Mouse (Mus musculus) hindbrain, embryonic 10.5 days (tissue): ENCODE results near the gene Mdm2. TPM values are rescaled to one million over a fixed set of nuclear protein-coding genes. Genes with fewer than 3 reads are reported as not detected.

ENCODE experiments used
- DNase-seq: peaks from one replicate; pipeline ENCODE4 v3.0.0-alpha.2; 2017; ENCODE audit warnings: low spot score
- H3K27ac ChIP-seq: fragments of 300-500 bp; sonication (generic); 2 replicates; pipeline ENCODE4 v1.5.1; 2016; ENCODE audit warnings: mild to moderate bottlenecking, moderate library complexity
- H3K27me3 ChIP-seq: fragments of 300-500 bp; sonication (generic); 2 replicates; pipeline ENCODE4 v1.6.1; 2016; ENCODE audit warnings: mild to moderate bottlenecking; ENCODE audit not compliant: poor library complexity, insufficient read depth, severe bottlenecking
- H3K36me3 ChIP-seq: fragments of 300-500 bp; sonication (generic); 2 replicates; pipeline ENCODE4 v1.6.1; 2016; ENCODE audit warnings: mild to moderate bottlenecking, moderate library complexity
- H3K4me1 ChIP-seq: fragments of 300-500 bp; sonication (generic); replicated peaks from 2 replicates; pipeline ENCODE4 v1.6.1; 2016; ENCODE audit warnings: mild to moderate bottlenecking
- H3K4me3 ChIP-seq: fragments of 300-500 bp; sonication (generic); 2 replicates; pipeline ENCODE4 v1.5.1; 2016; ENCODE audit warnings: mild to moderate bottlenecking, moderate library complexity
- H3K9me3 ChIP-seq: fragments of 300-500 bp; sonication (generic); 2 replicates; pipeline ENCODE4 v1.6.1; 2016; ENCODE audit warnings: mild to moderate bottlenecking, moderate library complexity
- WGBS: fragments of 180-500 bp; shearing (Covaris S2); methylation state at CpG from one replicate; pipeline ENCODE4 v1.1.7; 2016; 5-methylcytosine and 5-hydroxymethylcytosine counted together
- polyA plus RNA-seq: library from polyadenylated mRNA; unstranded; fragments of >200 nt; fragmentation: Nextera tagmentation; extraction: Ambion mirVana; gene quantifications from 2 replicates; pipeline ENCODE4 v1.2.1, GENCODE M21; 2016

Mdm2 gene
- polyA plus RNA-seq, 1 experiment from 2014 or later = 67.5 TPM

DNA sequence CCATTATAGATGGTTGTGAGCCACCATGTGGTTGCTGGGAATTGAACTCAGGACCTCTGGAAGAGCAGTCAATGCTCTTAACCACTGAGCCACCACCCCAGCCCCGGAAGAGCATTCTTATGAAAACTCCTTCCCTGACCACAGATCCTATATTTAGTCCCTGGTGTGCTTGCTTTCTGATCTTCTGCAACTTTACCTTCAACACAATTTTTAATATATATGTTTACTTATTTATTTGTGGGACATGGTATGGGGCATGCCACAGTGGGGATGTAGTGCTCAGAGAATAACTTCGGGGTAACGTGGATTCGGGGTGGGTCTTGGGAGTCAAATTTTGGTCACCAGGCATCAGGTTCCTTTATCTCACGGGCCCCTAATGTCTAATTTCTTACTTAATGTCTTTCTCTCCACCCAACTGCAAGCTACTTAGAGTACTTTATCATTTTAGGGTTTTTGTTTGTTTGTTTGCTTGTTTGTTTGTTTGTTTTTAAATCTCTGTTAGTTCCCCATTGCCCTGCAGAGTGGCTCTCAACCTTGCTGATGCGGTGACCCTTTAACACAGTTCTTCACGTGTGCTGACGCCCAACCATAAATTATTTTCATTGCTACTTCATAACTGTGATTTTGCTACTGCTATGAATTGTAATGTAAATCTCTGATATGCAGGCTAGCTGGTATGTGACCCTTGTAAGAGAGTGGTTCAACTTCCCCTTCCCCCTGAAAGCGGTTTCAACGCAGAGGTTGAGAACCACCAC, 41.8 kb downstream of the Mdm2 start:
- WGBS = 86% methylated on average over 10 of the region's 10 CpGs
- Histone ChIP-seq H3K27me3 (no peaks in the 10 kb centered on the region), H3K27ac (no peak overlapping the region), H3K4me3 (no peak overlapping the region), H3K4me1 (peaks cover 11% of the 10 kb centered on the region), H3K36me3 (no peaks in the 10 kb centered on the region), H3K9me3 (no peaks in the 10 kb centered on the region)
- no peak for DNase-seq

DNA sequence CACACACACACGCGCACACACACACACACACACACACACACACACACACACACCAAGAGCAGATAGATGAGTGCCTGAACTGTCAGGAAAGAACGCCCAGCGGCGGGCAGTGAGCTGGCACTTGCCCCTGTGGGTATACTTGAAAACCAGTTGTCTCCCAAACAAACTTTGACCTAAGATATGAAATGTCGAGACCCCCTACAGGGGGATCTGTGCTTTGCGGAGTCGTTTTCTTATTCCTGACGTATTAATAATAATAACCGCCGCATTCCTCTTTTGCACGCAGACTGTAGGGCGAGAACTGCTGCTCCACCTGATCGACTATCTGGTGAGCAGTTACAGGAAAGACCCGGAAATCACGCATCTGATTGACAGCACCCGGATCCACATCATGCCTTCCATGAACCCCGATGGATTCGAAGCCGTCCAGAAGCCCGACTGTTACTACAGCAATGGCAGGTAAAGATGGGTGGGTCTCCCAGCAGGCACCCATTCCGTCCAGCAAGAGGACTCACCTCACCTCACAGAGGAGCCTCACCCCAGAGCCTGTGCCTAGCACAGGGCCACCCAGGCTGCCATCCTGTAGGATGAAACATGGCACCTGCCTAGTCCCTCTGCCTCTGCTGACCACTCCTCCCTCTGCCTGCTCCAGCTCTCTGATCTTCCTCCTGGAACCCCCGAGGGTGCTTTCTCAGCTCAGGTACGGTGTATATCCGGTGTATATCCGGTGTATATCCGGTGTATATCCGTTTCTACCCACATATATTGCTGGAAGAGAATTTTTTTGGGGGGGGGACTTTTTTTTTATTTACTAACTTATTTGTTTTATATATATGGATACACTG, 42.7 kb downstream of the Mdm2 start:
- no peak for DNase-seq
- WGBS = 94% methylated on average over 28 of the region's 28 CpGs
- Histone ChIP-seq H3K36me3 (no peaks in the 10 kb centered on the region), H3K4me1 (peaks cover 18% of the 10 kb centered on the region), H3K9me3 (no peaks in the 10 kb centered on the region), H3K4me3 (no peak overlapping the region), H3K27ac (no peak overlapping the region), H3K27me3 (no peaks in the 10 kb centered on the region)

DNA sequence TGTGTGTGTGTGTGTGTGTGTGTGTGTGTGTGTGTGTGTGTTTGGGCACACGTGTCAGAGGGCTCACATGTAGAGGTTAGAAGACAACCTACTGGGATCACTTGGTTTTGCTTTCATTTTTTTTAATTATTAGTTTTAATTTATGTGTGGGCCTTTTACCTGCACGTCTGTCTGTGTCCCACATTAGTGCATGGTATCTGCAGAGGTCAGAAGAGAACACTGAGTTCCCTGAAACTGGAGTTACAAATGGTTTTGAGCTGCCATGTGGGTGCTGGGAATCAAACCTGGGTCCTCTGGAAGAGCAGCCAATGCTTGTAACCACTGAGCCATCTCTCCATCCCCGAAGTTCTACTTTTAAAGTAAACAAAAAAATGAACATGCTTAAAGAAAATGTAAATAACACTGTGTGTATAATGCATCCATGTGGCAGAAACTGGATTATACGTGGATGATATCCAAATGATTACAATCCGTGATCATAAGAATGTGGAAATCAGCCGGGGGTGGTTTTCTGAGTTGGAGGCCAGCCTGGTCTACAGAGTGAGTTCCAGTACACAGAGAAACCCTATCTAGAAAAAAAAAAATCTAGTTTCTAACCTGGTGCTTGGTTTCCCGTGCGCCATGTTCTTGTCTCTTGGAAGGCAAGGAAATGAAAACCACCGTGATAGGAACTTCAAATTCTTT, 43.5 kb downstream of the Mdm2 start:
- no peaks in the 10 kb centered on the region for H3K36me3 ChIP-seq
- H3K27ac ChIP-seq = no peak overlapping the region
- no peak overlapping the region for H3K4me3 ChIP-seq
- H3K27me3 ChIP-seq = no peaks in the 10 kb centered on the region
- H3K9me3 ChIP-seq = no peaks in the 10 kb centered on the region
- 93% methylated on average over 9 of the region's 9 CpGs for WGBS
- H3K4me1 ChIP-seq = peaks cover 18% of the 10 kb centered on the region
- no peak for DNase-seq

DNA sequence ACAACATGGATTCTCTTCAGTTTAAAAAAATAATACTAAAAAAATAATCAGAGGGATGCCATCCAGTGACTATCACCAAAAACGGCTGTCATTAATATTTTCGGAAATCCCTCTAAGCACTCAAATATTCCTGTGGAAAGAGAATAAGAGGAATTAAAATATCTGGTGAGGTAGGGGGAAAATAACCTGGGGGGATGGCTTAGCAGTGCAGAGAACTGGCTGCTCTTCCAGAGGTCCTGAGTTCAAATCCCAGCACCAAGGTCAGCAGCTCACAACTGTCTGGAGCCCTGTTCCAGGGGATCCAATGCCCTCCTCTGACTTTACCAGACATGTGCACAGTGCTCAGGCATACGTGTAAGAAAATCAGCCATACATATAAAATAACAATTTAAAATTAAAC, 44.2 kb downstream of the Mdm2 start:
- H3K27me3 ChIP-seq = no peaks in the 10 kb centered on the region
- no peak for DNase-seq
- no peak overlapping the region for H3K27ac ChIP-seq
- no peaks in the 10 kb centered on the region for H3K36me3 ChIP-seq
- peaks cover 18% of the 10 kb centered on the region for H3K4me1 ChIP-seq
- no peaks in the 10 kb centered on the region for H3K9me3 ChIP-seq
- WGBS = 91% methylated on average over 3 of the region's 3 CpGs
- no peak overlapping the region for H3K4me3 ChIP-seq

DNA sequence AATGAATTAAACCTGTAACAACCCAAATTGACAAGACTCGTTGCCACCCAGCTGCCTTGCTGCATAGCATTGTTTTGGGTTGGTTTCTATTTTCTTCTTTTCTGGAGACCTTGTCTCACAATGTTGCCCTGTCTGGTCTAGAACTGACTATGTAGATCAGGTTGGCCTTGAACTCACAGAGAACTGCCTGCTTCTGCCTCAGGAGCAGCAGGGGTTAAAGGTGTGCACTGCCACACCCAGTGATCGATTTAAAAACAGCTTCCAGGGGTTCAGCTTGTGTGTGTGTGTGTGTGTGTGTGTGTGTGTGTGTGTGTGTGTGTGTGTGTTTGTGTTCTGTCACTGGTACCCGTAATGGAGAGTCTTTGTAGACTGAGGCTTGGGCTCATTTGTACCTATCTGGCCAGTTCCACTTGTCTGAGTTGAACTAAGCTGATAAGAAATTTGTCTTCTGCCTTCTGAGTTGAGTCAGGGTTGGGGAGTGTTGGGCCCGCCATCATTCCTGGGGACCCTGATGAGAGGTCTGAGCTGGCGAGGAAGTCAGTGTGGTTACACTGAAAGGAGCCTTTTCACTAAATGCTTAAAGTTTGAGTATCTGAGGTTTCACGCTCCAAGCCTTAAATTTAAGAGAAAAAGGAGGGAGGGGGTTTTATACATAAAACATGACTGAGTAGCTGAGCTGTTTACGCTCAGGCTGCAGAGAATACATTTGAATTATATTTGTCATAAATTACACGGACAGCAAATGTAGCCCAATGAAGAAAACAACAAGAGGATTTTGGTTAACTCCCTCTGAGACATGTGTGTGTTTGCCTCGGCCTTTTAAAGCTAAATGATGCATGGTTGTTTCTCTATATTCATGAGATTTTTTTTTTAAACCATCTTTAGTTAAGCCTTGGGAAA, 44.9 kb downstream of the Mdm2 start:
- Histone ChIP-seq H3K4me1 (peaks cover 18% of the 10 kb centered on the region), H3K27me3 (no peaks in the 10 kb centered on the region), H3K9me3 (no peaks in the 10 kb centered on the region), H3K36me3 (no peaks in the 10 kb centered on the region), H3K27ac (no peak overlapping the region), H3K4me3 (no peak overlapping the region)
- DNase-seq = no peak
- 81% methylated on average over 9 of the region's 9 CpGs for WGBS

DNA sequence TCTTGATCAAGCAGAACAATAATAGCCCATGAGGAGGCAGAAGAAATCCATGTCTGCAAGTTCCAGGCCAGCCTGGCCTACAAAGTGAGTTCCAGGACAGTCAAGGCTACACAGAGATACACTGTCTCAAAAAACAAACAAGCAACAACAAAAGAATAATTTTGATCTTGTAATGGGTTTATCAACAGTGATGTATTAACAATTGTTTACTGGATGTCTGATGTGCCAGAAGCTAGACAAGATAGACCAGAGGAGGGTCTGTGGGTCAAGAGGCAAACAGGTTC, 45.7 kb downstream of the Mdm2 start:
- H3K4me3 ChIP-seq = no peak overlapping the region

DNA sequence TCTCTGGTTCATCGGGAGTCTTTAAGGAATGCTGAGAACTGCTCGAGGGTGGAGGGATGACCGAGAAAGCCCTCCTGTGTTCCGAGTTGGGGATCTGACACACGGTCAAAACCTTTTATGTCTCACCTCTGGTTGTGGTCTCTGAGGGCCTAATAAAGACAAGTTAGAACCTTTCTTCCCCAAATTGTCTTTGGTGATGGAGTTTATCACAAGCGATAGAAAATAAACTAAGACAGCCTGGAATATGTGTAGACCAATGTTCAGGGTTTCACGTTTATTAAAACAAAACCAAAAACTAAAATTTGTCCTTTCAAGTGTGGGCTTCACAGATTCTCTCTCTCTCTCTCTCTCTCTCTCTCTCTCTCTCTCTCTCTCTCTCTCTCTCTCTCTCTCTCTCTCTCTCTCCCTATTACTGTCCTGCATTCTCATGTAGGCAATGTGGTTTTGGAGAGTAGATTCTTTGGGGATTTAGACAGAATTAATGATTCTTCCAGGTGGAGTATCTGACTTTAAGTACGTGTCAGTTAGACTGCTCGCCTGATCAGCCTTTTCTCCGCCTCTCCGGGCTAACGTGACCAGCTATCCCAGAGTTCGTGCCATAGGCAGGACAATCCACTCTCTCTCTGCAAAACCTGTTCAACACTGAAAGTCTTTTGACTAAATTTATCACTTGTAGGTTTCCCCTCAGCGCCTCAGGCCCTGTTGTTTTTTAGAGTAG, 46.2 kb downstream of the Mdm2 start:
- 64% methylated on average over 14 of the region's 14 CpGs for WGBS

More for the DNA sequence above, 45.7 kb downstream of the Mdm2 start:
- no peaks in the 10 kb centered on the region for H3K9me3 ChIP-seq
- no peak overlapping the region for H3K27ac ChIP-seq
- peaks cover 18% of the 10 kb centered on the region for H3K4me1 ChIP-seq
- DNase-seq = no peak
- H3K27me3 ChIP-seq = no peaks in the 10 kb centered on the region
- no peaks in the 10 kb centered on the region for H3K36me3 ChIP-seq

DNA sequence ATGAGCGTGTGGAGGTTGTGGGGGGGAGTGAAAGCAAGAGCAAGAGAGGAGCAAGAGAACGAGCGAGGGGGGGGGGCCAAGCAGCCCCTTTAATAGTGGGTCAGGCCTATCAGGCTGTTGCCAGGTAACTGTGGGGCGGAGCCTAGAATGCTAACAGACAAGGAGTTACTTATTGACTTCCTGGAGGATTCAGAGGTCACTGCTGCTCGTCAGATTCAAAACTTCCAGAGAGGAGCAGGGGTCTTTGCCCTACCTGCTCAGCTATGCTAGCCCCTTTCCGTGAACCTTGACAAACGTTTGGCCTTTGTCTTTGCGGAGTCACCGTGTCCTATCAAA, 46.7 kb downstream of the Mdm2 start:
- Histone ChIP-seq H3K27ac (no peak overlapping the region), H3K4me3 (peak overlapping the region; percentile 22; the same call in 1 of the 2 replicates), H3K27me3 (no peaks in the 10 kb centered on the region), H3K4me1 (peaks cover 17% of the 10 kb centered on the region), H3K36me3 (no peaks in the 10 kb centered on the region), H3K9me3 (no peaks in the 10 kb centered on the region)
- DNase-seq = peak; percentile 35
- 19% methylated on average over 9 of the region's 9 CpGs for WGBS

More for the DNA sequence above, 46.2 kb downstream of the Mdm2 start:
- no peak overlapping the region for H3K27ac ChIP-seq
- no peaks in the 10 kb centered on the region for H3K36me3 ChIP-seq
- H3K27me3 ChIP-seq = no peaks in the 10 kb centered on the region
- H3K9me3 ChIP-seq = no peaks in the 10 kb centered on the region
- H3K4me1 ChIP-seq = peaks cover 18% of the 10 kb centered on the region
- DNase-seq = no peak
- peak overlapping the region; percentile 22; the same call in 1 of the 2 replicates for H3K4me3 ChIP-seq

DNA sequence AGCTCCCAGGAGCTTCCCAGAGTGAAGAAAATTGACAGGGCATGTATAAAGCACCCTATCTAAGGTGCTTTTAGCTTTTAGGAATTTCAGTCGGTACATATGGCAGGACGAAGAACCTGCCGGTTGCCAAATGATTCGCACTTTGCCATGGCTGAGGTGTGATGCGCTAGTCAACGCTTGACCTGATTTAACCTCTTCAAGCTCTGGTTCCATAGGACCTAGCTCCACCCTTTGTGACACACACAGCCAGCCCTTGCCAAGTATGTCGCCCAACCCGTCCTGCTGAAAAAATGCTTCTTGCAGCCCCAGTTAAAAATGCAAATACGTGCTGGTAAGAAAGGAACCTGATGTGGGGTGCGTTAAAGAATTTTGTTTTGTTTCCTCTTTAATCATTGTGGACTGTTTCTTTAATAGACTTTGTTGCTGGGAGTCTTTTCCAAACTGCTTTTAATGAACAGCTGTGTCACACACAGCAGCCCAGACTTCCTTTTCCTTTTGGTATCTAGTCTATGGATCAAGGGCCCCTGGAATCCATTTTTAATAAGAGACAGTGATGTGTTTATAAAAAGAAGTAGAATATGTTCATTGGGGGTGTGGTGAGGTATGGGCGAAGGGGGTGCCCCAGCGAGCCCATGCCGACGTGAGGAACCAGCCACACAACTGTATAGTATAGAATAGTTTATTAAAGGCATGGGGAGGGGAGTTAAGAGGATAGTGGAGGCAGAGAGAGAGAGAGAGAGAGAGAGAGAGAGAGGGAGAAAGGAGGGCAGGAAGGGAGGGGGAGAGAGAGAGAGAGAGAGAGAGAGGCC, 47.3 kb downstream of the Mdm2 start:
- Histone ChIP-seq H3K36me3 (no peaks in the 10 kb centered on the region), H3K27me3 (no peaks in the 10 kb centered on the region), H3K4me1 (peaks cover 17% of the 10 kb centered on the region), H3K27ac (no peak overlapping the region), H3K9me3 (no peaks in the 10 kb centered on the region), H3K4me3 (peak overlapping the region; percentile 22; the same call in 1 of the 2 replicates)
- DNase-seq = no peak
- 78% methylated on average over 14 of the region's 14 CpGs for WGBS

DNA sequence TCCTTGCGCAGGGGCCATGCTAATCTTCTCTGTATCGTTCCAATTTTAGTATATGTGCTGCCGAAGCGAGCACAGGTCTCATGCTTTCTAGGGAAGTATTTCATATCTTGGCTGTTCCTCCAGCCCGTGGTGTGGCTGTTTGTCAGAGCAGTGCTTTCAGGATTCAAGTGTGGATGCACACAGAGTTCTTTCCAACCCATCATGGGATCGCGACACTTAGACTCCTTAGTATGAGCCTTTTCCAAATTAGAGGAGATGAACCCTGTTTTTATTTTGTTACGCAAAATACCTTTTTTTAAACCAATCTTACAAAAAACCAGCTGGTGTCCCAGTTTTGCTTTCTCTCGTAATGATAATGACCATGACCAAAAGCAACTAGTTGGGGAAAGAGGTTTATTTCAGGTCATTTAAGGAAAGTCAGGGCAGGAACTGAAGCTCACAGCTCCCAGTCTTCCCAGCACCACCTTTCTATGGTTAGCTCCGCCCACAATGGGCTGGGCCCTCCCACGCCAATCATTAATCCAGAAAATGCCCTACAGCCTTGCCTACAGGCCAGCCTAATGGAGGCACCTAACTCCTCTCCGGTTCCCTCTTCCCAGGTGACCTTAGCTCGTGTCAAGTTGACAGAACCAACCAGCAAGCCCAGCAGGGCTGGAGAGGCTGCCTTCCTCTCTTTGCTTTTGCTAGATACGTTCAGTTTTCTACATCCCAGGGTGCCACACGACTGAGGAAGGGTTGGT, 48.1 kb downstream of the Mdm2 start:
- DNase-seq = no peak
- 77% methylated on average over 15 of the region's 15 CpGs for WGBS
- Histone ChIP-seq H3K9me3 (no peaks in the 10 kb centered on the region), H3K27me3 (no peaks in the 10 kb centered on the region), H3K4me1 (peaks cover 17% of the 10 kb centered on the region), H3K27ac (no peak overlapping the region), H3K36me3 (no peaks in the 10 kb centered on the region), H3K4me3 (no peak overlapping the region)

DNA sequence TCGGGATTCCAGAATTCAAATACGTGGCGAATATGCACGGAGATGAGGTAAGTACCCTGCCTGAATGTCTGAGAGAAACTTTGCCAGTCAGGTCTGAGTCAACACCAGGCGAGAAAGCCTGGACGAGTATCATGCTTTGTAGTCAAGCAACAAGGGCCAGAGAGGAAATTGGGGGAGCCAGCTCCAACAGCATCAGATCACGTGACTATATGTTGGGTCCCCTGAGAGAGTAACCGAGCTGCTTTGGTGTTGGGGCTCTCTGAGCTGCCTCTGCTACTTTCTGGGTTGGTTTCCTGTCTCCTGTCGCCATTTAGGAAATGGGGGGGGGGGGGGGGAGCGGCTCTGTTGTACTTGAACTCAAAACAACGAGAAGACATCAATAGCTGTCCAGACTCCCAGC, 50.7 kb downstream of the Mdm2 start:
- no peaks in the 10 kb centered on the region for H3K9me3 ChIP-seq
- no peak overlapping the region for H3K4me3 ChIP-seq
- no peak for DNase-seq
- H3K4me1 ChIP-seq = peaks cover 17% of the 10 kb centered on the region
- H3K27ac ChIP-seq = no peak overlapping the region
- 59% methylated on average over 11 of the region's 11 CpGs for WGBS
- H3K27me3 ChIP-seq = no peaks in the 10 kb centered on the region
- no peaks in the 10 kb centered on the region for H3K36me3 ChIP-seq
